Mouse (Mus musculus) small intestine, adult 2 months (tissue): ENCODE results near the gene Hoxc6. TPM values are rescaled to one million over a fixed set of nuclear protein-coding genes. Genes with fewer than 3 reads are reported as not detected.

Experiments used
- H3K27ac ChIP-seq: fragments of 200-500 bp; 2 replicates; pipeline ENCODE4 v1.5.1; 2012; ENCODE audit warnings: low read depth, low read length, control low read depth, inconsistent platforms; ENCODE audit not compliant: insufficient read depth
- H3K27me3 ChIP-seq: fragments of 200-500 bp; 2 replicates; pipeline ENCODE4 v1.6.1; 2012; ENCODE audit warnings: mild to moderate bottlenecking, moderate library complexity, low read length, inconsistent platforms; ENCODE audit not compliant: control insufficient read depth, insufficient read depth
- H3K36me3 ChIP-seq: fragments of 200-500 bp; 2 replicates; pipeline ENCODE4 v1.6.1; 2012; ENCODE audit warnings: mild to moderate bottlenecking, low read length, control low read depth, inconsistent platforms; ENCODE audit not compliant: control insufficient read depth, insufficient read depth
- H3K4me1 ChIP-seq: fragments of 200-500 bp; 2 replicates; pipeline ENCODE4 v1.6.1; 2012; ENCODE audit warnings: low read length, inconsistent platforms, mixed read lengths; ENCODE audit not compliant: control insufficient read depth, insufficient read depth, insufficient read length
- H3K4me3 ChIP-seq: fragments of 200-500 bp; 2 replicates; pipeline ENCODE4 v1.5.1; 2012; ENCODE audit warnings: low read depth, mild to moderate bottlenecking, control low read depth, inconsistent platforms, low read length, moderate library complexity
- CTCF ChIP-seq: fragments of 200-500 bp; IDR thresholded peaks from 2 replicates; pipeline ENCODE4 v1.5.1; 2012; ENCODE audit warnings: low read depth, mild to moderate bottlenecking, control low read depth, inconsistent platforms, low read length, moderate library complexity, mixed read lengths; ENCODE audit not compliant: insufficient replicate concordance, insufficient read length; ENCODE audit errors: extremely low read depth
- POLR2A ChIP-seq: fragments of 200-500 bp; IDR thresholded peaks from 2 replicates; pipeline ENCODE4 v1.6.1; 2012; ENCODE audit warnings: low read depth, mild to moderate bottlenecking, control low read depth, inconsistent platforms, low read length, moderate library complexity
- WGBS: fragments of 180-500 bp; shearing (Covaris S2); methylation state at CpG from one replicate; pipeline ENCODE4 v1.1.7; 2018; 5-methylcytosine and 5-hydroxymethylcytosine counted together
- polyA plus RNA-seq: library from polyadenylated mRNA; depleted of rRNA; stranded (reverse); fragments of >200 nt; gene quantifications from 2 replicates; pipeline ENCODE4 v1.2.3, GENCODE M21; 2012

Hoxc6 gene
- polyA plus RNA-seq, 1 experiment, result 5.0 TPM

DNA sequence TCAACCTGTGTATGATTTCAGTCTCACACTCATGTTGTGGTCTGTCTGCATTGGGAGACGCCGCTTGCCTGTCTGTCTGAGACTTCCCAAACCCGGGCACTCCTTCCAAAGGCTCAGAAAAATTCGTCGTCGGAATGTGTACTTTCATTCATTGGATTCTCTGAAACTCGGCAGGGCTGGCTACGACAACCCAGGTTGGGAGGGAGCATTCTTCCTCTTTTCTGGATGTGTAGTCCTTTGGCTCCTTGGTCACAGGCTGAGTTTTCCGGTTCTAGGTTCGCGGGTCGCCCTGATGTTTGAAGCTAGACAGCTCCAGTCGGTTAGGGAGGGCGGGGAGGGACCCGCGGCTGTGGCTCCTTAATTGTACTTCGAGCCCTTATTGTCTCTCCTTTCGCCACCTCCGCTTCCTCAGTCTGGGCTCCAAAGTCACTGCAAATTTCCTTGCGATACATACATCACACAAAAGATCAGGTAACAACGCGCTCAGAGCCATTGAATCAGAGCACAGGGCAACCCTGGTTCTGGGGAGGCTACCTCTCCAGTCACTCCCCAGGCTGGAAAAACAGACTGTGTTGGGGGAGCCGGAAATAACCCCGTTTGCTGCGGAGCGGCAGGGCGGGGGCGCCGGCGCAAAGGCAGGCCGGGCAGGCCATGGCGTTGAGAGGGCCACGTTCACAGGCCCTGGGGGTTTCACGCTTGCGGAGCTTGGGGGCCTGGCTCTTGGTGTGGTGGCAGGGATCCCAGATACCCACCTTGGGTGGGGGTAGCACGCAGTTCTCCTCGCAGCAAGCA is 21.2 kb upstream of the Hoxc6 start:
- 5% methylated on average over 37 of the region's 37 CpGs for WGBS
- Histone ChIP-seq H3K27ac (no peak overlapping the region), H3K36me3 (no peaks in the 10 kb centered on the region), H3K4me1 (peaks cover 6% of the 10 kb centered on the region), H3K4me3 (peak overlapping the region; percentile 52), H3K27me3 (peaks cover 91% of the 10 kb centered on the region)
- TF ChIP-seq POLR2A (no peak), CTCF (no peak)

GRCm38 (mm10) chr15:102977423-102977974 is 20.6 kb upstream of the Hoxc6 start:
- Histone ChIP-seq H3K27me3 (peaks cover 91% of the 10 kb centered on the region), H3K4me3 (peak overlapping the region; percentile 52), H3K36me3 (no peaks in the 10 kb centered on the region), H3K4me1 (peaks cover 9% of the 10 kb centered on the region), H3K27ac (no peak overlapping the region)
- 8% methylated on average over 15 of the region's 16 CpGs for whole genome bisulfite sequencing
- no peak for TF ChIP-seq CTCF
- no peak for TF ChIP-seq POLR2A

DNA sequence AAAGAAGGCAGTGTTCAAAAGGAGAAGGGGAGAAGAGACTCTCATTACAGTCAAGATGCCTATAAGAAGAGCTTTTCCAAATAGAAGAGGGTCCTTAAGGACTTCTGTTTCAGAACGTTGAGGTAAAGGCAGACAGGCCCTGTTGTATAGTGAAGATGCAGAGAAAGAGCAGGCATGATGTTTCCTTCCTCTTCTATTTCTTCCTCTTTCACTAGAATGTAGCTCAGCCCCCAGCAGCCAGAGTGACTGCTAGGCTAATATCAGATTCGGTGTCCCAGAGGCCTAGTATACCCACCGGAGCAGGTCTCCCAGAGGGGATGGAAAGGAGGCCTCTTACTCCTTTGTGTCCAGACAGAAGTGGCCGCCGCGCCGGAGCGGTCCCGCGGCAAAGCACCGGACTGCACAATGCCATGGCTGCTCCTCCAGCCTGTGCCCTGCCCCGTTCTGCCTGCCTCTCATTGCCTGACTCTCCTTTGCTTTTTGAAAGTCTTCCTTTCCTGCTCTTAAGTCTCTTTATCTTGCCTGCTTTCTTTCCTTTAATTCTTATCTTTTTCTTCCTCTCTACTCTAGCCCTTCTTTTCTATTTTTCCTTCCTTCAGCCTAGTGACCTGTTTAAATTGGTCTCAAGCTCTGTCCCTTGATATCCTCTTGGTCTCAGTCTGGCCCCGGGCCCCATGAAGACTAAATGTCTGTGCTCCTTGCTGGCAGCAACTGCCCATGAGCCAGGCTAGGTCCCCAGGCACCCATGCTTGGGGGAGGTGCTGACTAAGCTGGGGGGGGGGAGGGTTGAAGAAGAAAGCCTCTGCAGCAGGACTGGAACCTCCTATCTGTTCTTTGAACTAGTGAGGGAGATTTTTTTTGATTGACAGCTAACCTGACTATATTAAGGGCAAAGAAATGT is 19.2 kb upstream of the Hoxc6 start:
- peaks cover 89% of the 10 kb centered on the region for H3K27me3 ChIP-seq
- no peak overlapping the region for H3K4me3 ChIP-seq

DNA sequence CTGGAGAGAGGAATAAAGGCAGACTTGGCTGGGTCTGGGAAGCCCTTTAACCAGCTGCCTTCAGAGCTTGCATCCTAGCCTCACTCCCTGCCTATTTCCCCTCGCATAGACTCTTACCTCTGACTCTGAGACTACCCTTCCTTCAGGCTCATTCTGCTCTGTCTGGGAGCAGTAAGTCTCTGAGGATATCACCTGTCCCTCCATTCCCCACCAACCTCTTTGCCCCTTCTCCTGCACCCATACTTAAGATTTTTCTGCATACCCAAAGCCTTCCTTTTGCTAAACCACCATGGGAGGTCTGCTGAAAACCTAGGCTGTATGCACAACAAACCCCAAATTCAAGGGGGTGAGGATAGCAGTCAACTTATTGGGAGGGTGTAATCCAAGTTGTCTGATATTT is 18.1 kb upstream of the Hoxc6 start:
- 18% methylated on average over 1 of the region's 1 CpGs for WGBS
- H3K4me3 ChIP-seq, result no peak overlapping the region
- no peak overlapping the region for H3K27ac ChIP-seq
- peaks cover 92% of the 10 kb centered on the region for H3K27me3 ChIP-seq
- TF ChIP-seq POLR2A, result no peak
- TF ChIP-seq CTCF, result no peak
- H3K4me1 ChIP-seq, result peaks cover 9% of the 10 kb centered on the region
- no peaks in the 10 kb centered on the region for H3K36me3 ChIP-seq

More for the DNA sequence above, 19.2 kb upstream of the Hoxc6 start:
- 22% methylated on average over 13 of the region's 13 CpGs for WGBS
- Histone ChIP-seq H3K36me3 (no peaks in the 10 kb centered on the region), H3K27ac (no peak overlapping the region), H3K4me1 (peaks cover 9% of the 10 kb centered on the region)
- no peak for TF ChIP-seq CTCF
- no peak for TF ChIP-seq POLR2A

DNA sequence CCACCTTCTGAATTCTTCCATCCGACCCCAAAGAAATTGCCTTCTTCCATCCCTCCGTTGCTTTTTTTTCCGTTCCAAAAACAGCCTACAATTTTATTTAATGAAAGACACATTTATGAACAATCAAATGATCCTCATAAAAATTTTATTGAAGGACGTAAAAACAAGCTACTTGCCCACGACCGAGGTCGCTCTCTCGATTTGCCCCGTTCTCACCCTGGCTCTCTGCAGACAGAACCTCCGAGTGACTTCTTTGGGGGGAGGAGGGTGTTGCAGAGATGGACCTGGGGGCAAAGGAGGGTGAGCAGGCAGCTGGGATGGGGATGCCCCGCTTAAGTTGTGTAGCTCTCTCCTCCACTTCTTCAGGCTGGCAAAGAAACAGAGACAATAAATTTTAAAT is 17.7 kb upstream of the Hoxc6 start:
- WGBS, result 9% methylated on average over 11 of the region's 11 CpGs
- H3K4me3 ChIP-seq, result no peak overlapping the region
- H3K27ac ChIP-seq, result no peak overlapping the region
- peaks cover 94% of the 10 kb centered on the region for H3K27me3 ChIP-seq
- no peak for TF ChIP-seq CTCF
- no peak for TF ChIP-seq POLR2A
- peaks cover 9% of the 10 kb centered on the region for H3K4me1 ChIP-seq
- no peaks in the 10 kb centered on the region for H3K36me3 ChIP-seq

GRCm38 (mm10) chr15:102980912-102981311 is 17.1 kb upstream of the Hoxc6 start:
- 4% methylated on average over 14 of the region's 14 CpGs for WGBS
- H3K4me3 ChIP-seq, result no peak overlapping the region
- TF ChIP-seq POLR2A, result no peak
- no peak for TF ChIP-seq CTCF
- no peak overlapping the region for H3K27ac ChIP-seq
- H3K27me3 ChIP-seq, result peaks cover 93% of the 10 kb centered on the region
- H3K36me3 ChIP-seq, result no peaks in the 10 kb centered on the region
- peaks cover 9% of the 10 kb centered on the region for H3K4me1 ChIP-seq
